Mouse (Mus musculus): ENCODE measurements at regions not wholly inside any gene's neighbourhood (a gene's known extent, or its start where the extent isn't known, plus 50 kb on each side); places are given as distances from the start of the nearest gene placed in this dataset.

DNA sequence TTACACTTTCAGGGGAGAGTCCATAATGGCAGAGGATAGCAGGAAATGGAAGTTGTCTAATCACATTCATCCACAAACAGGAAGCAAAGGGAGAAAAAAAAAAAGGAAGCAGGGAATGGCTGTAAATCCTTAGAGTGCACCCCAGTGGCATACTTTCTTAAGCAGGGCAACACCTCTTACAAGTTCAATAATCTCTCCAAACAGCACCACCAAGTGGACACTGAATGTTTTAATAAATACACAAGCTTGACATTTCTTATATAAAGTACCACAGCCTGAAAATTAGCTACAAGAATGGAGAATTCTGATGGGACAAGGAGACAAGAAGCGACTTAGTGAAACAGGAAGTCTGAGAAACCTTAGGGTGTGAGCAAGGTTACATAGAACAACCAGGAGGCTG, 849.5 kb upstream of the Chrm3 start:
- Histone ChIP-seq H3K79me2 (ENCODE audit: control insufficient read depth, insufficient read depth, low read length, poor library complexity) (no peaks in the 10 kb centered on the region), H3K27ac (ENCODE audit: control insufficient read depth, low read depth, low read length) (no peak overlapping the region), H3K9ac (ENCODE audit: control insufficient read depth, low read depth, low read length, poor library complexity, severe bottlenecking) (no peak overlapping the region), H3K4me3 (ENCODE audit: control insufficient read depth in 1 of 2, insufficient read depth in 1 of 2, low read depth in 2 of 2, low read length in 2 of 2) (no peak overlapping the region), H3K9me3 (replicated peaks; ENCODE audit: insufficient read depth, low read length) (no peaks in the 10 kb centered on the region), H3K36me3 (ENCODE audit: control insufficient read depth in 1 of 2, insufficient read depth in 2 of 2, low read length in 2 of 2) (no peaks in the 10 kb centered on the region), H3K4me1 (ENCODE audit: control insufficient read depth in 1 of 2, insufficient read depth in 2 of 2, low read length in 2 of 2) (no peaks in the 10 kb centered on the region), H3K27me3 (ENCODE audit: control insufficient read depth in 1 of 2, insufficient read depth in 2 of 2, low read length in 2 of 2) (no peaks in the 10 kb centered on the region)
- TF ChIP-seq CTCF (IDR thresholded peaks at IDR 0.05 in 2 of 3, conservative IDR thresholded peaks at IDR 0.05 in 1 of 3; ENCODE audit: control insufficient read depth in 1 of 3, insufficient read depth in 1 of 3, low read depth in 2 of 3, low read length in 3 of 3, poor library complexity in 1 of 3, severe bottlenecking in 1 of 3) (peak in 1 of 3 experiments; percentile 60; a peak in 2 of 6 replicates), SMC3 (IDR thresholded peaks at IDR 0.05; ENCODE audit: low read depth, low read length) (peak; percentile 62), EP300 (IDR thresholded peaks at IDR 0.05; ENCODE audit: low read depth in 1 of 2, low read length in 2 of 2) (no peak), RAD21 (IDR thresholded peaks at IDR 0.05; ENCODE audit: low read depth, low read length) (peak; percentile 56)
- peak; percentile 42 for DNase-seq (ENCODE audit: low read depth, low spot score)

DNA sequence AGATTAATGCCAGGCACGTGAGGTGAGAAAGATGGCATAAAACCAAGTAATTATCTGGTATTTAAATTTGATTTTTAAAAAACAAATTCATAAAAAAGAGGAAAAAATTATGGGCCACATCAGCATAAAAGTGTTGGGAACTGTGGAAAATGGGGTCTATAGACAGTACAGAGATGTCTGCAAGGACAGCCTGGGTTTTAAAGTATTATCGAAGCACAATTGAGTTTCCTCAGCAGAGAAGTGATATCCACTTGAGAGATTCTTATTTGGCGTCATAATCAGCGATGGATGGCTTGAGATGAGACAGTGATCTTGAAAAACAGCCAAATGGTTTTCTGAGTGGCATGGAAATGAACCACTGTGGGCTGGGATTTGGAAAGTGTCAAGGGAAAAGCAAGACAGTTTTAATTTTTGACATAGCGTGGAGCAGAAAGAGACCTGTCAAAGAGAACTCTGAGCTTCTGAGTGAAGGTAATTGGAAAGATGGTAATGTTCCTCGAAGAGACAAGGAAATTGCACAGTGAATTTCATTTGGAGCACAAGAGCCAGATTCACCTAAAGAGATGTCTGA, 844.7 kb upstream of the Chrm3 start:
- Histone ChIP-seq H3K4me1 (ENCODE audit: control insufficient read depth in 1 of 2, insufficient read depth in 2 of 2, low read length in 2 of 2) (no peaks in the 10 kb centered on the region), H3K27ac (ENCODE audit: control insufficient read depth, low read depth, low read length) (no peak overlapping the region), H3K9me3 (replicated peaks; ENCODE audit: insufficient read depth, low read length) (no peaks in the 10 kb centered on the region), H3K9ac (ENCODE audit: control insufficient read depth, low read depth, low read length, poor library complexity, severe bottlenecking) (no peak overlapping the region), H3K27me3 (ENCODE audit: control insufficient read depth in 1 of 2, insufficient read depth in 2 of 2, low read length in 2 of 2) (no peaks in the 10 kb centered on the region), H3K79me2 (ENCODE audit: control insufficient read depth, insufficient read depth, low read length, poor library complexity) (no peaks in the 10 kb centered on the region), H3K4me3 (ENCODE audit: control insufficient read depth in 1 of 2, insufficient read depth in 1 of 2, low read depth in 2 of 2, low read length in 2 of 2) (no peak overlapping the region), H3K36me3 (ENCODE audit: control insufficient read depth in 1 of 2, insufficient read depth in 2 of 2, low read length in 2 of 2) (no peaks in the 10 kb centered on the region)
- no peak for DNase-seq (ENCODE audit: low read depth, low spot score)
- no peak for TF ChIP-seq POLR2AphosphoS2 (IDR thresholded peaks at IDR 0.05; ENCODE audit: low read length)
- no peak for TF ChIP-seq NRF1 (IDR thresholded peaks at IDR 0.05; ENCODE audit: insufficient read depth, low read depth, low read length, poor library complexity, severe bottlenecking)
- TF ChIP-seq TCF12 (IDR thresholded peaks at IDR 0.05; ENCODE audit: low read depth, low read length) = no peak
- TF ChIP-seq MEF2A (IDR thresholded peaks at IDR 0.05; ENCODE audit: extremely low read depth, insufficient replicate concordance, low read depth, low read length, poor library complexity, severe bottlenecking) = no peak
- no peak for TF ChIP-seq MAFK (IDR thresholded peaks at IDR 0.05; ENCODE audit: borderline replicate concordance, low read depth, low read length)
- no peak for TF ChIP-seq CHD2 (IDR thresholded peaks at IDR 0.05; ENCODE audit: low read length)
- TF ChIP-seq SIN3A (IDR thresholded peaks at IDR 0.05; ENCODE audit: low read length) = no peak
- TF ChIP-seq RCOR1 (IDR thresholded peaks at IDR 0.05; ENCODE audit: low read depth, low read length) = no peak
- no peak for TF ChIP-seq MAZ (IDR thresholded peaks at IDR 0.05; ENCODE audit: low read depth, low read length)
- no peak for TF ChIP-seq NELFE (IDR thresholded peaks at IDR 0.05; ENCODE audit: low read depth, low read length)
- no peak for TF ChIP-seq JUND (IDR thresholded peaks at IDR 0.05; ENCODE audit: low read depth, low read length)
- no peak for TF ChIP-seq MYC (IDR thresholded peaks at IDR 0.05; ENCODE audit: low read depth, low read length)
- no peak for TF ChIP-seq MAX (IDR thresholded peaks at IDR 0.05; ENCODE audit: low read length)
- TF ChIP-seq UBTF (IDR thresholded peaks at IDR 0.05; ENCODE audit: borderline replicate concordance, insufficient read depth, low read depth, low read length) = no peak
